Mouse (Mus musculus) liver, embryonic 11.5 days (tissue): ENCODE results near the gene Cdk9. TPM values are rescaled to one million over a fixed set of nuclear protein-coding genes. Genes with fewer than 3 reads are reported as not detected.

Source experiments
- ATAC-seq: fragments of 200-750 bp; cut with Nextera tagmentation; replicated peaks from 2 replicates; pipeline ENCODE4 v1.8.0; 2017; ENCODE audit warnings: moderate number of reproducible peaks, mild to moderate bottlenecking, moderate TSS enrichment, moderate library complexity; ENCODE audit not compliant: low FRiP score
- DNase-seq: peaks from one replicate; pipeline ENCODE4 v3.0.0-alpha.2; 2017; ENCODE audit warnings: low spot score
- H3K27ac ChIP-seq: fragments of 300-500 bp; sonication (generic); 2 replicates; pipeline ENCODE4 v1.5.1; 2014; ENCODE audit warnings: mild to moderate bottlenecking, low read depth, low read length, control low read depth
- H3K27me3 ChIP-seq: fragments of 300-500 bp; sonication (generic); replicated peaks from 2 replicates; pipeline ENCODE4 v1.6.1; 2014; ENCODE audit warnings: low read length, mixed read lengths; ENCODE audit not compliant: control insufficient read depth, insufficient read depth
- H3K36me3 ChIP-seq: fragments of 300-500 bp; sonication (generic); 2 replicates; pipeline ENCODE4 v1.6.1; 2014; ENCODE audit warnings: mild to moderate bottlenecking, low read length, moderate library complexity, mixed read lengths; ENCODE audit not compliant: control insufficient read depth, insufficient read depth
- H3K4me1 ChIP-seq: fragments of 300-500 bp; sonication (generic); replicated peaks from 2 replicates; pipeline ENCODE4 v1.6.1; 2014; ENCODE audit warnings: low read length, mixed read lengths; ENCODE audit not compliant: control insufficient read depth, insufficient read depth
- H3K4me2 ChIP-seq: fragments of 300-500 bp; sonication (generic); 2 replicates; pipeline ENCODE4 v1.6.1; 2014; ENCODE audit warnings: mild to moderate bottlenecking, control low read depth, moderate library complexity
- H3K4me3 ChIP-seq: fragments of 300-500 bp; sonication (generic); 2 replicates; pipeline ENCODE4 v1.5.1; 2014; ENCODE audit warnings: low read depth, low read length, control low read depth
- H3K9ac ChIP-seq: fragments of 300-500 bp; sonication (generic); 2 replicates; pipeline ENCODE4 v1.6.1; 2014; ENCODE audit warnings: low read depth, low read length, control low read depth
- H3K9me3 ChIP-seq: fragments of 300-500 bp; sonication (generic); 2 replicates; pipeline ENCODE4 v1.6.1; 2016; ENCODE audit warnings: low read length, inconsistent platforms, mixed read lengths; ENCODE audit not compliant: control insufficient read depth
- WGBS: fragments of 180-500 bp; shearing (Covaris S2); extraction: QIAGEN DNeasy Blood & Tissue Kit; methylation state at CpG from one replicate; pipeline ENCODE4 v1.1.7; 2014; 5-methylcytosine and 5-hydroxymethylcytosine counted together
- polyA plus RNA-seq: library from polyadenylated mRNA; unstranded; fragments of >200 nt; fragmentation: Nextera tagmentation; extraction: Ambion mirVana; gene quantifications from 2 replicates; pipeline ENCODE4 v1.2.1, GENCODE M21; 2014

The Cdk9 gene
- polyA plus RNA-seq, 1 experiment from 2014 or later: 83.4 TPM

DNA sequence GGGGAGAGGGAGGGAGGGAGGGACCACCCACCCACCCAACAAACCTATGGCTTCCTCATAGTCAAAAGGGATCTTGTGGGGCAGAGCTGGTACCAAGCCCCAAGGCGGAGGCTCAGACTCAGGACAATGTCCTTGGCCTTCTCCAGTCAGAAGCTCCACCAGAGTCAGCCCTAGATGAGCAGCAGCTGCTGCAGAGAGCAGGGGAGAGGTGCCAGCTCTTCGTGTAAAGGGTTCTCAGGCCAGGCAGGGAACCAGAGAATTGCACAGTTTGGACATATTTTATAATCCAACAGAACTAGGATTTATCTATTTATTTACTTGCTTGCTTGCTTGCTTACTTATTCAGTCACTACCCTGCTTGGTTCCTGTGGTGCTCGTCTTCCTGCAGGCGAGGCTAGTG, 26.4 kb upstream of the Cdk9 start:
- Histone ChIP-seq H3K4me2 (no peak overlapping the region), H3K9me3 (no peaks in the 10 kb centered on the region), H3K4me1 (peaks cover 11% of the 10 kb centered on the region), H3K36me3 (0 out of 2 replicates have a peak, but pooled peaks cover 3% of the 10 kb centered on the region), H3K4me3 (no peak overlapping the region), H3K9ac (no peak overlapping the region), H3K27me3 (peaks cover 22% of the 10 kb centered on the region), H3K27ac (no peak overlapping the region)
- 62% methylated on average over 4 of the region's 4 CpGs for WGBS
- DNase-seq (no peak), ATAC-seq (no peak)

DNA sequence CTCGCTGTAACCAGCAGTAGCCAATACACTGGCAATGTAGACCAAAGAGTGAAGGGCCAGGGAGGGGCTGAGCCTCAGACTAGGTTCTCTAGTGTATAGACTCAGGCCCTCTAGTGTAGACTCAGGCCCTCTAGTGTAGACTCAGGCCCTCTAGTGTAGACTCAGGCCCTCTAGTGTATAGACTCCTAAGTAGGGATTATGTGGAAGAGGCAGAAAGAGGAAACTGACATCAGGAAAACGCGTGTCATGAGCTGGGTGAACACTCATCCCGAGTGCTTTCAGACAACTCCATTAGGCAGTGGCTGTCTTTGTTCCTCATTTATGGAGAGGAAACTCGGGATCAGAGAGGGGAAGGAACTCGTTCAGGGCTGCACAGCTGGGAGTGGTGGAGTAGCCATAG, 24.1 kb upstream of the Cdk9 start:
- WGBS: 50% methylated on average over 6 of the region's 6 CpGs
- DNase-seq: no peak
- peaks cover 8% of the 10 kb centered on the region for H3K27me3 ChIP-seq
- ATAC-seq: no peak
- no peak overlapping the region for H3K27ac ChIP-seq
- H3K4me3 ChIP-seq: no peak overlapping the region
- H3K9ac ChIP-seq: no peak overlapping the region
- no peaks in the 10 kb centered on the region for H3K9me3 ChIP-seq
- H3K4me2 ChIP-seq: no peak overlapping the region
- H3K36me3 ChIP-seq: no peaks in the 10 kb centered on the region
- H3K4me1 ChIP-seq: peaks cover 15% of the 10 kb centered on the region

DNA sequence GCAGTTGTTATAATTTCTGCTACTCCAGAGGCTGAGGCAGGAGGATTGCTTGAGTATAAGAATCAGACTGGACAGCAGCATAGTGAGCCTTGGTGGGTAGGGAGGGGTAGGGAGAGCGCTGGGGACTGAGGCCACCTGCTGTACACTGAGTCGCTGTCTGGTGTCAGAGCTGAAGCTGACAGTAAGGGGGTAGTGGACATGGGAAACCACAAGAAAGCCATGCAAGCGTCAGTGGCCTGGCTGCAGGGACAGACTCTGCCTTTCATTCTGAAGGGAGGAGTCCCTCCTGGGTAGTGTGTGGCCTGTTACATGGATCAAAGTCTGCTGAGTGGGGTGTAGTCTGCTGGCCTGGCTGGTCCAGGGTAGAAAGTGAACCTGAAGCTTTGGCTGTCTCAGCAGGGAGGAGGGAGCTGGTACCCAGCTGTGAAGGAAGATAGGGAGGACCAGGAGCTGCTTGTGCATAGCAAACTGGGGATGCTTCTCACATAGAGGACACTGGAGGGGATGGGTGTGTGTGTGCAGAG, 23.5 kb upstream of the Cdk9 start:
- no peaks in the 10 kb centered on the region for H3K9me3 ChIP-seq
- H3K27me3 ChIP-seq: peaks cover 3% of the 10 kb centered on the region
- WGBS: 40% methylated on average over 3 of the region's 3 CpGs
- H3K4me3 ChIP-seq: no peak overlapping the region
- no peak overlapping the region for H3K4me2 ChIP-seq
- no peaks in the 10 kb centered on the region for H3K36me3 ChIP-seq
- no peak overlapping the region for H3K9ac ChIP-seq
- DNase-seq (no peak), ATAC-seq (no peak)
- H3K27ac ChIP-seq: no peak overlapping the region
- H3K4me1 ChIP-seq: peaks cover 12% of the 10 kb centered on the region

DNA sequence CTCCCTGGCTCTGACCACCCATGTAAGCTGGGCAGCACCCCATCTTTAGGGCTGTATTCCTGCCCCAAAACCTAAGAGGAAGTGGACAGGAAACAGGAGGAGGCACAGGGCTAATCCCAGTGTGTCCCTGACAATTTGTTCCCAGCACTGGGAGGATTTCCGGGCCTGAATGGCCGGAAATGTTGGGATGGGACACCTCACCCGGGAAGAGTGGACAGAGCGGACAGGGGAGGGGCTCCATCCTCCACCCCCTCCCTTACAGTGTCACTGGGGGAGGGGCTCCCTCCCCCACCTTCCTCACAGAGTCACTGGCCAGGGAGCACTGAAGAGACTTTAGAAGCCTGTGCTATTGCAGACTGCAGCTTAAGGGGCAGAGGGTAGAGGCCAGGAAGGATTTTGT, 22.1 kb upstream of the Cdk9 start:
- Histone ChIP-seq H3K4me1 (peaks cover 12% of the 10 kb centered on the region; the same call in 1 of the 2 replicates), H3K4me3 (no peak overlapping the region), H3K27me3 (no peaks in the 10 kb centered on the region), H3K9ac (no peak overlapping the region), H3K9me3 (no peaks in the 10 kb centered on the region), H3K27ac (peak overlapping the region; percentile 25; the same call in 1 of the 2 replicates), H3K4me2 (no peak overlapping the region), H3K36me3 (no peaks in the 10 kb centered on the region)
- 44% methylated on average over 4 of the region's 4 CpGs for WGBS
- DNase-seq: no peak
- no peak for ATAC-seq

DNA sequence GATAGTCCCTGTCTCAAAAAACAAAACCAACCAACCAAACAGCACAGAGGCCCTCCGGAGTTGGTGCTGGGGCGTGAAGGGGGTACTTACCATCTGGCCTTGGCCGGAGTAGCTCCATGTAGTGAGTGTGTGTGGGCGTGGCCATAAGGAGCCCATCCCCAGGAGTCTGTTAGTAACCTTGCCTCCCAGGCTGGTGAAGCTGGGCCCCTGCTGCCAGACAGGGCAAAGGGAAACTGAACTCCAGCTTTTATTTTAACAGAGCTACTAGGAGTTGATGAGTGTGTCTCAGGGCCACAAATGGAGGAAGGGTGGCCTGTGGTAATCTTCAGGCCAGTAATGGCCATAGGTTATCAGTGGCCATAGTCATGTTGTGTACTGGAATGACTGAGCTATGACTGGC, 21.6 kb upstream of the Cdk9 start:
- DNase-seq: no peak
- Histone ChIP-seq H3K4me2 (no peak overlapping the region), H3K27me3 (no peaks in the 10 kb centered on the region), H3K4me1 (peaks cover 12% of the 10 kb centered on the region; the same call in 1 of the 2 replicates), H3K9me3 (no peaks in the 10 kb centered on the region), H3K27ac (peak overlapping the region; percentile 25; the same call in 1 of the 2 replicates), H3K36me3 (no peaks in the 10 kb centered on the region), H3K9ac (no peak overlapping the region), H3K4me3 (no peak overlapping the region)
- WGBS: 37% methylated on average over 4 of the region's 4 CpGs
- no peak; the same call in 1 of the 2 replicates for ATAC-seq

DNA sequence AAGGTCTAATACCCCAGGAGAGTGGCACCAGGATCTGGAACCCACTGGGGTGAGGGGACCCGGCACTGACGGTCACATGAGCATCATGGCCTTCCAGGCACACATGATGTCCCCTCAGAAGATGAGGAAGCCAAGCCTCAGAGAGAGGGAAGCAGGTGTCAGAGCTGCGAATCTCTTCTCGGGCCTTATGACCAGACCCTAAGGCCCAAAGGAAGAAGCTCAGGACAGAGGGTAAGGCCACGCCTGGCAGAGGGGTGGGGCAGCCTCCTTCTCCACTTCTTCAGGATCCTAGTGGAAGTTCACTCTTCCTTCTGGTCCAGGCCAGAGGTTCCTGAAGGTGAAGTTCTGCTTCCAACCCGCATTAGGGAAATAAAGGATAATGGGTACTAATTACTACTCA, 19.8 kb upstream of the Cdk9 start:
- no peak overlapping the region for H3K4me3 ChIP-seq
- ATAC-seq: no peak
- H3K9me3 ChIP-seq: no peaks in the 10 kb centered on the region
- WGBS: 84% methylated on average over 6 of the region's 6 CpGs
- no peaks in the 10 kb centered on the region for H3K27me3 ChIP-seq
- no peak overlapping the region for H3K9ac ChIP-seq
- no peak overlapping the region for H3K4me2 ChIP-seq
- H3K36me3 ChIP-seq: no peaks in the 10 kb centered on the region
- no peak for DNase-seq
- H3K27ac ChIP-seq: no peak overlapping the region
- H3K4me1 ChIP-seq: peaks cover 19% of the 10 kb centered on the region

DNA sequence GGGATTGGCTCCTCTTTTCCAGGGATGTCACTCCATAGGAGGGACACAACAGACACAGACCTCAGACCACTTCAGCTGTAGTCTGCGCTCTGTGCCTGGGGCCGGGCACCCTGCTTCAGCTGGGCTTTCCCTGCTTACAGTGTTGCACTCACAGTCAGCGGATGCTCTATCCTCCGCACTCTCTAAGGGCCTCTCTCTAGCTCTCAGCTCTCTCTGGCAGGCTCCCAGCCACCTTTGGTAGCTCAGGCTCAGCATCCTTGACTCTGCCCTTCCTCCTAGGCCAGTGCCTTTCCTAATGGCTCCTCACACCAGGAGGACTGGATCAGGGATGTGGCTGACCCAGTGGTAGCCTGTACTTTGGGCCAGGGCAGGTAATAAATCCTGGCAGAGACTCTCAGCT, 19.0 kb upstream of the Cdk9 start:
- Histone ChIP-seq H3K4me3 (no peak overlapping the region), H3K9me3 (no peaks in the 10 kb centered on the region), H3K4me1 (peaks cover 25% of the 10 kb centered on the region), H3K27me3 (no peaks in the 10 kb centered on the region), H3K9ac (no peak overlapping the region), H3K36me3 (no peaks in the 10 kb centered on the region), H3K4me2 (no peak overlapping the region), H3K27ac (peak overlapping the region; percentile 3; the same call in 1 of the 2 replicates)
- WGBS: 77% methylated on average over 4 of the region's 4 CpGs
- DNase-seq (no peak), ATAC-seq (no peak)

DNA sequence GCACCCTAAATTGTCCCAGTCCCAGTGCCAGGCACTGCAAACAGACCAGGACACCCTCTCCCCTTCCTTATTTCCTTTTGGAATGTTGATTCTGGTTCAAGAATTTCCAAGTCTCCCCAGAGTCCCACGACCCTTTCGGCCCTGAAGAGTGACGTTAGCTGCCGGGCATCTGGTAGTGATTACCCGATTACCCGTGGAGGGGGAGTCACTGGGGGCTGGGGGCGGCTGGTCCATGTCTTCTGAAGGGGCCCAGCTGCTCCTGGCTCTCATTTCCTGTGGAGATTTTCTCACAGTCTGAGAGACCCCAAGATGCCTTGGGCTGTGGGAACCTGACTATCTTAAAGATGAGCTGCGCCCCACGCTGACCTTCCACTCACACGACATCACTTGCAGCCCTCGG, 18.0 kb upstream of the Cdk9 start:
- WGBS: 47% methylated on average over 11 of the region's 11 CpGs

DNA sequence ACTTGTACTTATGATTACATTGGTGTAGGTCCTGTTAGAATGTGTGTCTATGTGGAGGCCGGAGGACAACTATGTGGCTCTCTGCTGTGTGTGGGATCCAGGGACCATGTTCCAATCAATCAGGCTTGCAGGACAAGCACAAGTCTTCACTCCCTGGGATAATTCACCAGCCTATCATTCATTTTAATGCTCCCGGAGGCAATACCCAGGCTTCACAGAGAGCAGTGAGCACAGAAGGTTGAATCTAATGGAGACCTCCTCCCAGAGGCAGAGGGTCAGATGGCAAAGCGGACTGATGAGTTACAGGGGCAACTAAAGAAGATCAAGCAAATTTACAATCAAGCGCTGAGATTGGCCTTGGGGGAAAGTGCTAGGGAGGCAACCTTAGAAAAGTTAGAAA, 16.7 kb upstream of the Cdk9 start:
- H3K4me1 ChIP-seq: peaks cover 22% of the 10 kb centered on the region
- H3K9me3 ChIP-seq: no peaks in the 10 kb centered on the region
- H3K4me2 ChIP-seq: peak overlapping the region; percentile 62
- WGBS: 66% methylated on average over 4 of the region's 4 CpGs
- no peaks in the 10 kb centered on the region for H3K36me3 ChIP-seq
- H3K4me3 ChIP-seq: no peak overlapping the region
- H3K9ac ChIP-seq: no peak overlapping the region
- ATAC-seq (no peak), DNase-seq (no peak)
- no peak overlapping the region for H3K27ac ChIP-seq
- H3K27me3 ChIP-seq: no peaks in the 10 kb centered on the region

More for the DNA sequence above, 18.0 kb upstream of the Cdk9 start:
- DNase-seq (no peak), ATAC-seq (no peak)
- no peak overlapping the region for H3K9ac ChIP-seq
- H3K27me3 ChIP-seq: no peaks in the 10 kb centered on the region
- H3K27ac ChIP-seq: peak overlapping the region; percentile 13; the same call in 1 of the 2 replicates
- peaks cover 25% of the 10 kb centered on the region for H3K4me1 ChIP-seq
- H3K36me3 ChIP-seq: no peaks in the 10 kb centered on the region
- H3K4me2 ChIP-seq: peak overlapping the region; percentile 33; the same call in 1 of the 2 replicates
- H3K4me3 ChIP-seq: no peak overlapping the region
- no peaks in the 10 kb centered on the region for H3K9me3 ChIP-seq
